Mouse (Mus musculus): ENCODE measurements around the gene Cbx1.

- TF ChIP-seq CTCF (IDR thresholded peaks at IDR 0.05) = no peak
- no peak for TF ChIP-seq POLR2A (IDR thresholded peaks at IDR 0.05; ENCODE audit: insufficient read depth, low read depth, low read length)
- no peak for TF ChIP-seq EP300 (IDR thresholded peaks at IDR 0.05; ENCODE audit: insufficient read depth, low read depth, low read length)
Observed at GRCm38 (mm10) chr11:96830539-96831216, 41.8 kb downstream of the Cbx1 start.
